Mouse (Mus musculus): Measurements from ENCODE around the gene Ehhadh. TPM values are rescaled to one million over a fixed set of nuclear protein-coding genes. Genes with fewer than 3 reads are reported as not detected.
"Not testable (repeated sequence)": the region's sequence is repeated elsewhere in the genome, so short reads cannot be mapped to it uniquely, and the experiment has no call there.

The Ehhadh gene
- 1 to 10 TPM; 3.1 to 7.5 TPM for total RNA-seq (2021)
- long read RNA-seq, experiment 1, result 0 reads
- long read RNA-seq, experiment 2, partial matches to known transcripts, result 0 of 5 reads
- long read RNA-seq, experiment 2, other reads (novel, unspliced or antisense), result 1 of 5 reads

DNA sequence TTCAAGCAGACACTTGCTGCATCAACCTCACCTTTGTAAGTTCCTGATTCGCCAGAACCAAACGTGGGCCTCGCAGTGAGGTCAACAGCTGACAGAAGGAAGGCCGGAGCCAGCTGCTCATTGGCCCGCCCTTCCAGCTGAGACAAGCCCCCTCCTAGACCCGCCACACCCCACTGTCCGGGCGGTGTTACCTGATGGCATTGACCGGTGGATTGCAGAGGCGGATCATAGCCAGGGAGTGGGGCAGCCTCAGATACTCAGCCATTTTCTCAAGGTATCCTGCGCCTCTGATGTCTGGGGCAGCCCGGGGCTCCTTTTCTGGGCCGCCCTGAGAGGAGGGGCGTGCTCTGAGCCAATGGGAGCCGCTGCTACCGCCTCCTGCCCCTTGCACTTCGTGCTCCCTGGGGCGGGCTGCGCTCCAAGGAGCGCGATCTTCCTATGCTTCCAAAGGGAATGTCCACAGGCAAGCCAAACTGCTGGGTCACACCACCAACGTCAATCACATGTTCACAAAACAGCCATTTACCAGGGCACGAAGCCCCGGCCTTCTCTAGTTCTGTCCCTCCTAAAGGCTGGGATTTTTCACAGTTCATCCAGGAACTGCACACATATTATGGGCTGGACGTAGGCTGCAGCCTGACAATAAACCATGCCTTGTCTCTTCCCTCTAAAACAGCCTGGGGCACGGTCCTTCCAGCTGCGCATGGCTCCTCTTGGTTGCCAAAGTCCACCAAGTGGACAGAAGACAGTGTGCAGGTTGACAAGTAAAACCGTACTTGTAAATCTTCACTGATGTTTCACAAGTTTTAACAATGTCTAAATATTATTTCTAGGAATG is at the start of gene Ehhadh:
Ehhadh (minus strand) TSS at position 292 of the 838 bp plus-strand sequence.
- intact Hi-C loops (cut with DNase I), result no loop called here
- peak; percentile 62 to 66 for DNase-seq

DNA sequence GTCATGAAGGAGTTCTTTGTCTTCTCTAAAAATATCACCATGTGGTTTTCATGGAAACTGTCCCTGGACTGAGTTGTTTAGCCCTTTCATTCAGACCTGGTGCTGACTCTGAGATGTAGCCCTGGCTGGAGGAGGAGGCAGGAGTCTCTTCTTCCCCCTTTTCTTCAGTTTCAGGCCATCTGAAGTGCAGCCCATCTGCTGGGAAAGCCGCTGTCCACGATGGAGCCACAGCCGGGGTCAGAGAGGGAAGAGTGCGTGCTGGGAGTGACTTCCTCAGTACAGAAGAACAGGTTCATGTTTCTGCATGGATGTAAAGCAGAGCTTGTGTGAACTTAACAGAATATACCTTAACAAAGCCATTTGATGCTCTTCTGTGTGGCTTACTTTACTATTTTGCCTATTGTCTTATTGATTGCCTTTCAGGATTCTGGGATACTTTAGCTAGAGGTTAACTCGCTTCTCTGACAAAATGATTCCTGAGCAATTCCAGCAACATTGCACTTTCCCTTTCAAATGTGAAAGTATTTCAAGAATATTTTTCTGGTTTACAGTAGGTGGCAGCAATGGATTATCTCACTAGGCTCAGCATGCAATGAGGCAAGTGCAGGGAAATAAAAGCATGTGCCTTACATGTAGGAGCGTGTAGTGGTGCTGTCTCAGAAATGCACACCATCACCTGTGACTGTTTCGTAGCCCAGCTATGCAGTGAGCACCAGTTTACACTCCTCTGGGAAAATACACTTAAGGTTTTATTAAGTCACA is 48.9 kb upstream of the Ehhadh start:
- intact Hi-C loops (cut with DNase I), result no loop called here
- no peak for DNase-seq

DNA sequence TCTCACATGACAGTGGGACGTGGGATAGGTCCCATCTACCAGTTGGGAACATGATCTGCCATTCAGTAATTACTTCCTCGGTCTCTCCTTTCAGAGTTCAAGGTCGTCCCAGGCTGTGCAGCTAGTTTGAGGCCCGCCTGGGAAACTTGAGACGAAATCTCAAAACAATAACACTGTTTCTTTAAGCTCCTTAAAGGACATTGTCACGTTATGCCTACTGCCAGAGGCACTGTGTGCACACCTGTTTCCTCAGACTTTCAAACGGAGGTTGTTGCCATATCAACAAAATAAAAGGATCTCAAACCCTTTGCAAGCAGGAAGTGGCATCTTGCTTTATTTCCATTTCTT is 48.0 kb upstream of the Ehhadh start:
- no peak for DNase-seq
- intact Hi-C loops (cut with DNase I), result no loop called here

DNA sequence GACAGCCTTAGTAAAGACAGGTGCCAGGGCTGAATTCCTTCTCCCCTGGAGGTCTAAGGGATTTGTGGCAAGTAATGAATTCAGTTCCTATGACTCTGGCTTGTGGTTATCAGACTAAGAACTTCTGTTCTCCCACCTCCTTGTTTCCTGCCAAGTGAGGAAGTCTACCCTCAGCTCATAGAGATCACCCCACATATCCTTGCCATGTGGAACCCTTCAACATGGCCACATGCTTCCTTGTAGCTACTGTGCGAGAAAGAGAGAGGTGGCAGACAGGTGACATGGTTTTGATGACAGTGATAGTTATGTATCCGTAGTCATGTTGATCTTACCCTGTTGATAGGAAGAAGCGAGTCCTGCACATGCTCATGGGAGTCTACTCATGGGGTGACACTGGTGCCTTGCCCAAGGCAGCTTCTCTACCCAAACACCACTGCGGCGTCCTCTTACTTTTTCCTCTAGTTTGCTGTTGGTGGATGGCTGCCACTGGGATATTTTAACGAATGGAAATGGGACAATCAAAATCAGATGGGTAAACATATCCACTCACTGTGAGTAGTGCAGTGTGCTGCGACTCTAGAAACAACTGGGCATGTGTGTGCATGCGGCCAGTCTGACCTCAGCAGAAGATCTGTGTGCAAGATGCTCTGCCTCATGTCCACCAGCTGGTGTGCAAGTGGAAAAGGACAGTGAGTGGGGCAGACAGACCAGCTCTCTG is 47.4 kb upstream of the Ehhadh start:
- intact Hi-C loops (cut with DNase I), result no loop called here
- no peak for DNase-seq

DNA sequence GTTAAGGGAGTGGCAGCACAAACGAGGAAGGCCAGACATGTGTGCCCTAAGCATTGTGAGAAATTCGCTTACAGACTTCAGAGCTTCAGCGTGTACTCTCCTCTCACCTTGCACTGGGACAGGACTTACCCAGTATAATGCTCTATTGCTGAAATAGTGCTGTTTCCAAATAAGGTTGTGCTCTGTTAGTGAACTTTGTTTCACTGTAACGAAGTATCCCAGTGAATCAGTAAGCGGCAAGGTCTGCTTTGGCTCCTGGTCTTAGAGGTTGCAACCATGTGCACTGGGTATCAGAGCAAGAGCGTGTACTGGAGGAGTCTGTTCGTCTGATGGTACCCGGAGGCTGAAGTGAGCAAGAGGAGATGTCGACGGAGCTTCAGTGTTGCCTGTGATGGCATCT is 46.4 kb upstream of the Ehhadh start:
- intact Hi-C loops (cut with DNase I), result no loop called here
- no peak for DNase-seq

DNA sequence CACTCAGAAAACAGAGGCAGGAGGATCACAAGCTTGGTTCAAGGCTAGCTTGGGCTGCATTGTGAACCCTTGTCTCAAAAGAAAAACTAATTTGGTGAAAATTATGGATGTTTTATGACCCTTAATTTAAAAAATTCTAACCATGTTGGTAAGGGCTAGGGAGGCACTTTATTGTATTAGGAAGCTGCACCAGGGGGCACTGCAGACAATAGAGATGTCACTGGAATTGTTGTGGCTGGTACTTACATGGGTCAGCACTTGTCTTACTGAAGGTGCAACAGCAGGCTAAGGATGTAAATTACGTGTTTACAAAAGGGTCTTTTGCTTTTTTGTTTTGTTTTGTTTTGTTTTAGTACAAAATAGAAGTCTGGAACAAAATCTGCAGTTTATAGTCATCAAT is 45.9 kb upstream of the Ehhadh start:
- DNase-seq, result no peak
- intact Hi-C loops (cut with DNase I), result no loop called here

DNA sequence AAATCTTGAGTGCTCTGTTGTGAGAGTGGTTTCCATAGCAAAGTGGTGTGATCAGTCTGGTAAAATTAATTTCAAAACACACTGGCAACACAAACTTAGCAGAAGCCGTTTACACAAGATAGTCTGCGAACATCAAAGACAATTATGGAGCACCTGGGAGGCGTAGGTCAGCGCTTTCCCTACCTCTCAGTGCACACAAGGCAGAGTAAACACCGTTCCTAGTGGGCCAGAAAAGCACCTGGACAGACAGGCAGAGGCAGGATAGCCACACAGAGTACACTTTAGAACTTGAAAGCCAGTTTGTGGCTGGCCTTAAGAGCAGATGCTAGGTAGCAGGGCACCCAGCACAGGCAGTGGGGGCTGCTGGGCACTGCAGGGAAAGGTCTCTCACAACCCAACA is 44.2 kb upstream of the Ehhadh start:
- intact Hi-C loops (cut with DNase I), result no loop called here
- DNase-seq, result no peak

DNA sequence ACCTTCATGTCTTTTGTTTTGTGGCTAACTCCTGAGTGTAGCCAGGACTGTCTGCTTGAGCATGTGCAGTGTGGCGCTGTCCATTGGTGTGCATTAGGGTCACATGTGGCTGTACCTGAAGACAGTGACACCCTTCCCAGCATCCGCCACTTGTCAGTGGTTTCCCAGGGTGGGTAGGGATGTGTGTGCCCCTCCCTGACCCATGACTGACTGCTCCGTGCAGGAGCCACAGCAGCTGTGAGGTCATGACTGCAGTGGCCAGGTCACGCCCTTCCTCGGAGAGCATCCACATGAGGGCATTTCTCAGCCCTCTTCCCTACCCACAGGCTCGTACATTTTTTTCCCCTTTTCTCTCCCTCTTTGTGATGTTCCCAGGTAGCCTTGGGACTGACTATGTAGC is 43.2 kb upstream of the Ehhadh start:
- DNase-seq, result no peak
- intact Hi-C loops (cut with DNase I), result no loop called here

DNA sequence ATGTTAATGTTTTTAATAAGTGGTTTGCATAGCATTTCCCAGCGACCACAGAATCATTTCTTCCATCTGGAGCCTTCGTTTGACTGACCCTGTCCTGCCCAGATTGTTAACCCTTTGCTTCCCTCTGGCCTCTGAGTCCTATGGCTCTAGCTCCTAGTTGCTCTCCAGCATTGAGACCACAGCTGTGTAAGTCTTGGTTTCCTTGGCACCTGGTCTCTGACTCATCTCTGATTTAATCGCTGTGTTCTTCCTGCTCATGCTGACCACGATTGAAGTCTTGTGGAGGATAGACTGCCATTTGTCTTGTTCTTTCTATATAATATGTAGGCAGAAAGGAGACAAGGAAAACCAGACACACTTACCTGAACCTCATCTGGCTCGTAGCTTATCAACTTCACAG is 42.1 kb upstream of the Ehhadh start:
- intact Hi-C loops (cut with DNase I), result no loop called here
- no peak for DNase-seq

DNA sequence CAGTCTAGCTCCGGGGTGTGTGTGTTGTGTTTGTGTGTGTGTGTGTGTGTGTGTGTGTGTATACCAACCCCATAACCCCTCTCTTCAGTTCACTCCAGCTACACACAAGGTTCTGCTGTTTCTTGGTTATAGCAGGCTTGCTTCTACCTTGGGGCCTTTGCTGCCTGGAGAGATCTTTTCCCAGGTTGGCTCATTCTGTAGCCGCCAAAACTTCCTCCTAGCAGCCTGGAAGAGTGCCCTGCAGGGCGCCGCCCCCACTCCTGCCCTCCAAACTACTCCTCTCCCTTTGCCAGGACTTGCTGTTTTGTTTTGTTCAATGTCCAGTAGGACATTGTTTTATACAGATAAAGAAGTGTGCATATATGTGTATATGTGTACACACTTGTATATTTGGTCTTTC is 40.0 kb upstream of the Ehhadh start:
- DNase-seq, result no peak
- intact Hi-C loops (cut with DNase I), result no loop called here

DNA sequence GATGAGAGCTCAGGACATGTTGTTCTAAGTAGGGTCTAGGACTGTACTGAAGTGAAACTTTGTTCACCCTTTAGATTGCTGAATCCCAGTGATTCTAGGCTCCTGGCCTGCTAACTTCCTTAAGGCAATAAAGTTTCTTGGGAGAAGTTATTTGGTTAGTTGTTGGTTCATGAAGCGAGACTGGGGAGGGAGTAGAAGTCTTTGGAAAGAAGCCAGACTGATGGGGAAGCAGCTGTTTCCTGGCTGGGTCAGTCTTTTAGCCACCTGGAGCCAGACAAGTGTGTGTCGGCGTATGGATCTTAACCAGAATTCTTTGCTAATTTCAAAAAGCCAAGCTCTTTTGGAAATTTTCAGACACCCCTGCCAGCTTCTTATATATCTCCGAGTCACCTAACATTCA is 39.5 kb upstream of the Ehhadh start:
- DNase-seq, result no peak
- intact Hi-C loops (cut with DNase I), result no loop called here

DNA sequence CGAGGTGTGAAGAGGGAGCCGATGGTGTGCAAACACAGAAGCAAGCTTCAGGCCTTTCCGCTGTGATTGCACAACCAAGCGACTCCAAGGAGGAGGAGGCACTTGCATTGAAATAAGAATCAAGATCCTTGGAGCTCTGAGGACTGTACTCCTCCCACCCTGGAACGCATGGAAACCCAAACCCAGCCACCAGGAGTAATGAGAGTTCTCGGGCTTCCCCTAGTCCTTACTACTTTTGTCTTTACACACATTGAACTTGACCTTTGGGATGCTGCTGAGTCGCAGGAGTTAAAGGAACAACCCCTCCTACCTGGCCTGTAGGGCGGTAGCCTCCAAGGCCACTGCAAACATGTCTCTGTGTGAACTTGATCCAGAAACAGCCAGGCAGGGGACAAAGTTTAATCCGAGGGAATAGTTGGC is 38.0 kb upstream of the Ehhadh start:
- intact Hi-C loops (cut with DNase I), result no loop called here

DNA sequence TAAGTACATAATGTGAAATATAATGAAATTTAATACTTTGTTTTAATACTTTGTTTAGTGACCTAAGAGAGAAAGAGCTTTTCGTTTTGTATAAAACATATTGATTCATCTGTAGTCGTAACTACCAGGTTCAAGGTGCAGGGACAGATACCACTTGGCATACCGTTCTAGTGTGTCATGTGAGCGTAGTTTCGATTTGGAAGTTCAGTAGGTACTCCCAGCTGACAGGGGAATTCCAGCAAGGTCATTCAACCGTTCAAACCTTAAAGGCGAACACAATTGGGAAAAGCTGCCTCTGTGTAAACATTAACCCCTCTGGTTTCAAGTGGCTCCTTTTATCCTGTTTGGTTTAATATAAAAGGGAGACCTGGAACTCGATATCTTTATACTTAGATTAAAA is 31.0 kb upstream of the Ehhadh start:
- no peak for DNase-seq
- intact Hi-C loops (cut with DNase I), result loop anchor here (5.0 kb wide), 1 partner anchor 46 kb away; no protein-coding TSS in a partner anchor

More for the DNA sequence above, 38.0 kb upstream of the Ehhadh start:
- no peak for DNase-seq

DNA sequence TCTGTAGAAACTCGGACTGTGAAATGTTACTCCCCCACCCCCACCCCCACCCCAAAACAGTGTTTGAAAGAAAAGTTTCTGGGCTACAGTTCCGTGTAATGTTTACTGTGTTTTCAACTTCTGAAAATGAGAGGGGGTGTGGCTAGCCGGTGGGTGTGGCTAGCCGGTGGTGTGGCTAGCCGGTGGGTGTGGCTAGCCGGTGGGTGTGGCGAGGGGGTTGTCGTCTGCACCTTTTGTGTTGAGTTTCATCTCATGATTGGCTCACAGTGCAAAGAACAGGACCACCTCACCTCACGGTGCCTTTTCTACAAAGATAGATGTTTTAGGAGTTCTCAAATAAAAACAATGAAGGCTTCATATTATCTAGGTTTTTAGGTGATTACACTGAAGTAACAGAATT is 30.5 kb upstream of the Ehhadh start:
- DNase-seq, result no peak
- intact Hi-C loops (cut with DNase I), result loop anchor here (5.0 kb wide), 1 partner anchor 46 kb away; no protein-coding TSS in a partner anchor

DNA sequence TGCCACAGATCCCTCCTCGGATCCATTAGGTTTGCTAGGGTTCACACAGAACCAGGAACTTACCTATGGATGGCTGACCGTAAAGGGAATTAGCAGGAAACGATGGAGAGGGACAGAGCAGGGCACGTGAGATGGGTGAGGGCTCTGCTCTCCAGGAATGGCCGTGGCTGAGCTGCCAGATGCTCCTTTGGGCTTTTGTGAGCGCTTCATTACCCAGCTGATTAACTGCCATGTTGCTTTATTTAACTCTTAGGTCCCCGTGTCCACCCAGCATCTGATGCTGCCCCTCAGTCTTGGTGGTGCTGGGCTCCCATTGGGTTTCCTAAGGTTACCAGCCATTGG is 28.0 kb upstream of the Ehhadh start:
- intact Hi-C loops (cut with DNase I), result loop anchor here (5.0 kb wide), 1 partner anchor 43 kb away; no protein-coding TSS in a partner anchor
- DNase-seq, result no peak

DNA sequence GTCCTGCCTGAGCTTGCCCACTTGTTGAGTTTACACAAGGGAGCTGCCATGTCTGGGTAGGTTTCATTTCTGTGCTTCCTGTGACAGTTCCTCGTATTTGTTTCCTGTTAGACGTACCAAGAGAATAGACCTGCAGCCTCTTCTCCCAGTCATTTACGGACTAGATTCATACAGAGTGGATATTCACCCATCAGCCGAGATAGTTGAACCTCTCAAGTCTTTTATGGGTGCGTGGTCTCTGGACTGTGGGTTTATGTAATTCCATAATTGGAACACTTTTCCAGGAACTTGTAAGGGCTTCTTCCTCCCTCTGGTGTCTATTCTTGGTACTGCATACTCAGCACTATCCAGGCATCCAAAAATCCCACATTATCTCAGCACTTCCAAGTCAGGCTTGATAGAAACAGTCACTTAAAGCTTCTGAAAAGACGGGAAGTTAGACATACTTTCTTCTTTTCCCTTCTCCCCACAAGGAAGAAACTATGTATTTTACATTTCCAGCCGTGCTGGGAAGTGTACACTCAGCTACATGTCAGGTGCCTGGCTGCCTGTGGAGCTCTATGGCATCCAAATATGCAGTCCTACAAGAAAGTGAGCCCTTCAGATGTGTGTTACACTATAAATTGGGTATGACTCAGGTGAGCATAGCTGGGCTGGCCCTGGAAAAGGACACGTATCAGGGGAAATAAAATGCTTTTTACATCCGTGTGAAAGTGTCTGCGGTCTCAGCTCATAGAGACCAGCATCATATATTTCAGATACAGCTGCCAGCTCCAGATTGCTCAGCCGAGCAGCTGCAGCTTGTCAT is 27.5 kb upstream of the Ehhadh start:
- intact Hi-C loops (cut with DNase I), result loop anchor here (5.0 kb wide), 1 partner anchor 43 kb away; no protein-coding TSS in a partner anchor
- no peak for DNase-seq

DNA sequence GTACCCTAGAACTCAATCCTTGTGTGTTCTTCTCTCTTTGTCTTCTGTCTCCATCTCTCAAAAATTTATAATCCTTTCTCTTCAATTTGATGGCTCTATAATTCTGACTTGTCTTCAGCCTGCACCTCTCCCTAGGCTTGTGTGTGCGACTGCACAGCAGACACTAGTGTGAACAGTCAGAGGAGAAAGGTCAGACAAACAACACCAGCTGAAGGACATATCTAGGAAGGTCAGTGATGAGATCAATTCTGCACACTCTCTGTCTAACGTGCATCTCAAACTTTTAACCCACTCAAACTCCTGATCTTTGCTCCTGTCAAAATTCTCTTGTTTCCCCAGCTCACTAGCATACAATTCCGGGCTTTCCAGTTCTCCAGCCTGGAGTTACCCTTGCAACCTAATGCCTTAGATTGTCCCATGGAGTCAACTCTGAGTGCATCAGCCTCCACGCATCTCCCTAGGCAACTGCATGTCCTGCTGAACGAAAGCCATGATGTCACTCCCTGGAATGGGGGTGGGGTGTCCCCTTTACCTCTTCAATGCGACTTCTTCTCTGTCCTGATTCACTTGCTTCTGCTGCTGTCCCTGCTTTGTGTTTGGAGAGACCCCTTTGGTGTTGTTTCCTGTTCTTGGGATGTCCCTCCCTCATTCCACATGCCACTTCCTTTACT is 25.7 kb upstream of the Ehhadh start:
- no peak for DNase-seq
- intact Hi-C loops (cut with DNase I), result no loop called here

DNA sequence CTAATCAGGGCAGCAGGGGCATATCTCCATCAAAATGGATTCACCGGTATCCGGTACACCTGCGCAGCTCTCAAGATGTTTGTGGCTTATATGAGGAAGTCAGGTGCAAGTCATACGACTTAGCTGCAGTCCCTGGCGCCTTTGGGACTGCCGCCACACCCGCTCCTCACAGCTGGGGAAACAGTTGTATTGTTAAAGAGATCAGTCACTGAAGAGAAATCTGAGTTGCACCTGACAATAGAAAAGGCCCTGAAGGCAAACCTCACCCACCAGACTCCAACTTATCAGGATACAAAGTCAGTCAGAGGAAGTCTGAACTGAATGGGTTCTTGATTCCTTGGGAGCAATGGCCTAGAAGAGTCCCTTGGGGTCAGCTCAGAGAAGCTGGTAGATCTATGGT is 20.2 kb upstream of the Ehhadh start:
- intact Hi-C loops (cut with DNase I); DNase-seq: not testable (repeated sequence)

DNA sequence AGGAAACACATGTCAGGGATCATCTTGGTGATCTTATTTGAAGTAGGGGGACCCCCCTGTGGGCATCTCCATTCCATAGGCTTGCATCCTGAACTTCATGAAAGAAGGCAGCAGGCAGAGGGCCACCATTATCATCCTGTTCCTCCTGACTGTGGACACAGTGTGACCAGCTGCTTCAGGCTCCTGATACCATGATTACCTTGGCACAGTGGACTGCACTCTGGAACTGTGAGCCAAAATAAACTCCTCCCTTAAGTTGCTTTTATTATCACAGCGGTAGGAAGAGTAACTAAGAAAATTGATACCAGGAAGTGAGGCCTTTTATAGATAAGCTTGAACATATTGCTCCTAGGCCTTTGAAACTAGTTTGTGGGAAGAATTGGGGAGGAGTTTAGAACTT is 19.3 kb upstream of the Ehhadh start:
- intact Hi-C loops (cut with DNase I), result no loop called here
- no peak for DNase-seq

DNA sequence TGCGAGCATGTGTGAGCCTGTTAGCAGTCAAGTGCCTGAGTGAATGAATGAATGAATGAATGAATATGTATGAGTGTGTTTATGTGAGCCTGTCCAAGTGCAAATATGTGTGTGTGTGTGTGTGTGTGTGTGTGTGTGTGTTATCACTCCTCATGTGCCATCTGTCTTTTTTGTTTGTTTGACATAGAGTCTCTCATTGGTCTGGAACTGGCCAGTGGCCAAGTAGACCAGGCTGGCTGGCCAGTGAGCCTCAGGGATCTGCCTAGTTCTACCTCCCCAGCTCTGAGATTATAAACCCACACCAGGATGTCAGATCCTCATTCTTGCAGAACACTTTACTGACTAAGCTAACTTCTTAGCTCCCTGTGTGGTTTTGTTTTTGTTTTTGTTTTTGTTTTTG is 16.7 kb upstream of the Ehhadh start:
- DNase-seq, result no peak
- intact Hi-C loops (cut with DNase I), result no loop called here
